Mouse (Mus musculus): ENCODE data around the gene Socs2.

The Socs2 gene

DNA sequence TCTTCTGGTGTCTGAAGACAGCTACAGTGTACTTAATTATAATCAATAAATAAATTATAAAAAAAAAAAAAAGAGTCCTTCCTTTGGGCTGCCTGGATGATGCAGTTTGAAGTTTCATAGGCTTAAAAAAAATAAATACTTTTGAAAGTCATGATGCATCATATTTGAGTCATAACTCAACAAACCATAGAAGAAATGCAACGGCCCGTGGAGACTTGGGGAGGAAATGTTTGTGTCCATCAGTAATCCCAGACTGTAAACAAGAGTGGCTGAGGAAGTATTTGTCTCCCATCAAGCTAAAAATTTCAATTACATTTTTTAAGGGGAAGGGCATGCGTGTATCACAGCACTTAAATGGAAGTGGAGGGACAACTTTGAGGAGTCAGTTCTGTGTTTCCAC lies 69.2 kb downstream of the Socs2 start:
- no peak for DNase-seq (ENCODE audit: low spot score in 2 of 2)

DNA sequence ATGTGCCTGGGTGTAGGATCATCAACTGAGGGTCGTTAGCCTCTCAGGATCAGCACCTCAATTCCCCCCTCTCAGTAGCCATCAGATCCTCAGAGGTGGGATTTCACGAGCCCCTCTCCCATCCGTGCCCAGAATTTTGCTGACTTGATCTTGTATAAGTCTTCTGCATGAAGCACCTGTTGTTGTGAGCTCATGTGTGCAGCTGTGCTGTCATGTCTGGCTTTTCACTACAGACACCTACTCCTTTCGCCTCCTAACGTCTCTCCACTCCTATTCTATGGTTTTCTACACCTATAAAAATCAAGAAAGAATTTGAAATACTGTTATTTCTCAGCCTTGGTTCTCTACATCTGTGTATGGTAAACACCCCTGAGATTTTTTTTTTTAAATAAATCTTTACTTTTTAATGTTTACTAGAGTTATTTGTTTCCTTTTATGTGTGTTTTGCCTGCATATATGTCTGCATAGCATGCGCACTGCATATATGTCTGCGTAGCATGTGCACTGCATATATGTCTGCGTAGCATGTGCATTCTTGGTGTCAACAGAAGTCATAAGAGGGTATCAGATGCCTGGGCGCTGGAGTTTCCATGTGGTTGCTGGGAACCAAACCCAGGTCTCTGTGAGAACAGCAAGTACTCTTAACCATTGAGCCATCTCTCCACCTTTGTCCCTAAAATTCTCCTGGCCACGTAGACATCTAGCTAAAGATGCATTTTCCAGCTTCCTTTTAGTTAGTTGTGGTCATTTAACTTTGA lies 74.0 kb downstream of the Socs2 start:
- no peak for DNase-seq (ENCODE audit: low spot score in 2 of 2)

DNA sequence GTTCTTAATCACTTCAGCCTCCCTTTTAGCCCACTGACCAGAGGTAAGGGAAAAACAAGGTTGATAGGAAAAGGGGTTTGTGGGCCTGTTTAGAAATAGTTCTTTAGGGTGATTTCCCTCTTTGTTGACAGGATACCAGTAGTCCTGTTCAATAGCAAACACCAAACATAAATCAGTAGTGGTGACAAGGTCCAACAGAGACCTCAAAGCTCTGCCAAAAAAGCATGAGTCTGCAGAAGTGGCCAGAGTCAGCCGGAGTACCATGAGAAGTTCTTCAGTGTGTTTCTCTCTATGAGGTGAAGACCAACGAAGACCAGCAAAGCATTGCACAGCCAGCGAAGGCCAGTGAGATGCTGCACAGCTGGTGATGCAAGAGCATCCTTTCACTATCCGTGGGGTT lies 76.3 kb downstream of the Socs2 start:
- DNase-seq (ENCODE audit: low spot score in 2 of 2): no peak

DNA sequence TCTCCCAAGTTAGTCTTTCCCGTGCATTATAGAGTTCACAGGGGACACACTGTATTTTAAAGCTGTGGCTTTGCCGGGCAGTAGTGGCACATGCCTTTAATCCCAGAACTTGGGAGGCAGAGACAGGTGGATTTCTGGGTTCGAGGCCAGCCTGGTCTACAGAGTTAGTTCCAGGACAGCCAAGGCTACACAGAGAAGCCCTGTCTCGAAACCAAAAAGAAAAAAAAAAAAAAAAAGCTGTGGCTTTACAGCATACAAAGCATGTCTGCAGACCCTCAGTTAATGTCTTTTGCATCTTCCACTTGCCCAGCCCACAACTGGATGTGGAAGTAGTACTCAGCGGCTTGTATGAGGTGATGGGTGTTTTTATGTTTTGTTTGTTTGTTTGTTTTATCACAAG lies 79.4 kb downstream of the Socs2 start:
- DNase-seq (ENCODE audit: low spot score in 2 of 2): no peak

DNA sequence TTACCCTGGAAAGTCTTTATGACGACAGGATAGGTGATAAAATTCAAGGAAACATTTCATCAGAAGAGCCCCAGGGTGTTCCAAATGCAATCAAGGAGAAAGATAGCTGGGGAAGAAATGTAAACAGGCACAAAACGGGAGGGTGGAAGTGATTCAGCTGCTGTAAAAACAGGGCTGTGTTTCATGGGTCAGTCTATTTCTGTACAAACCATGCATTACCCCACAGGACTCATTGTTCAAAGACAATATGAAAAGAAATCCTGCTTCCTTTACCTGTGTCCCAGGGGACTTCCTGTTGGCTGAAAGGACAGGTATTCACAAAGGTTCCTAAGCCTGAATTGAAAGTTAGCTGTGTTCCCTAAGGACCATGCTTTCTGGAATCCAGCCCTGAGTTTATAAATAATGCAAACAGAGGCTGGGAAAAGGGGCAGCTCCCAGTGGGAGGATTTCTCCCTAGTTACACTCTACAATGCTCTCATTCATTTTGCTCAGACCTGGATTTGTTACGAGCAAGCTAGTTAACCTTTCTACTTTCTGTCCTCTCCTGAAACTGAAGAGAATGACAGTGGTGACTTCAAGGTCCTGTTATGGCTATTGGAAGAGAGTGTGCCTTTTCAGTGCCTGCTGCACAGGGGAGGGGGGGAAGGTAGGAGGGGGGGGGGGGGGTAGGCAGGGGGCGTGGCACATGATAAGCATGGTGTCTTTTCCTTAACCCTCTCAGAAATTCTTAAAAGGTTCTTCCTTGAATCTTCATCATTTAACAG lies 80.0 kb downstream of the Socs2 start:
- no peak for DNase-seq (ENCODE audit: low spot score in 2 of 2)
